Mouse (Mus musculus) kidney, adult 8-10 months (tissue): ENCODE data around the gene Hoxb1.

Source experiments
- DNase-seq, 2 experiments: peaks; one replicate each; pipeline ENCODE4 v3.0.0; 2022

The Hoxb1 gene

GRCm38 (mm10) chr11:96404831-96405230 lies 39.3 kb downstream of the Hoxb1 start:
- no peak for DNase-seq

- no peak for DNase-seq
Observed at GRCm38 (mm10) chr11:96405541-96405940, 40.0 kb downstream of the Hoxb1 start.

- DNase-seq, result peak; percentile 78 to 86
Observed at GRCm38 (mm10) chr11:96407191-96408072, 41.9 kb downstream of the Hoxb1 start.

GRCm38 (mm10) chr11:96408234-96409010 lies 42.9 kb downstream of the Hoxb1 start:
- no peak for DNase-seq

- DNase-seq, result peak; percentile 84 to 85
Observed at GRCm38 (mm10) chr11:96411019-96411418, 45.5 kb downstream of the Hoxb1 start.

GRCm38 (mm10) chr11:96411934-96412333 lies 46.4 kb downstream of the Hoxb1 start:
- no peak for DNase-seq

- peak in 1 of 2 experiments; percentile 56 for DNase-seq
Observed at GRCm38 (mm10) chr11:96412941-96413491, 47.5 kb downstream of the Hoxb1 start.

GRCm38 (mm10) chr11:96413527-96413926 lies 48.0 kb downstream of the Hoxb1 start:
- peak; percentile 88 to 94 for DNase-seq

GRCm38 (mm10) chr11:96414002-96414401 lies 48.5 kb downstream of the Hoxb1 start:
- no peak for DNase-seq
